Mouse (Mus musculus) spleen, postnatal 36 days (tissue): ENCODE data around the gene Fbxw5.
A peak's percentile ranks its signal among the peaks of the same experiment; 100 is the strongest.
"Not testable (repeated sequence)": the region's sequence is repeated elsewhere in the genome, so short reads cannot be mapped to it uniquely, and the experiment has no call there.

ENCODE experiments used
- DNase-seq, 2 experiments: peaks; one replicate each; pipeline ENCODE4 v3.0.0; 2022; ENCODE audit warnings: low spot score in 2 of 2, mixed read lengths in 1 of 2

Fbxw5 gene

DNA sequence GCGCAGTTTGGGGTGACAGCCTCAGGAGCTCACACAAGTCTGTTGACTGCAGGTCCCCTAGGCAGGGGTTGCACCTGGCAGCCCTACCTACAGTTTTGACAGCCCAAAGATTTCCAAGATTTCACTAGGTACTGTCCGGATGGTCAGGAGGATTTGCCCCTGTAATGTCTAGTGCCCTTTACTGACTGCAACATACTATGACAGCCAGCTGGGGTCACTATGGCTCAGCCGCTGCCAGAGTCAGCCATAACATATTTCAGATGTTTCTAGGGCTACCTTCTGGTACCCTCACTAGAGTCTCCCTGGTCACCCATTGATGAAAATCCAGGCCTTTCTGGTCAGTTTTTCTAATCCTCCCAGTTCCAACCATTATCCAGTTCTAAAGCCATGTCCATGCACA, 9.4 kb downstream of the Fbxw5 start:
- DNase-seq: no peak

DNA sequence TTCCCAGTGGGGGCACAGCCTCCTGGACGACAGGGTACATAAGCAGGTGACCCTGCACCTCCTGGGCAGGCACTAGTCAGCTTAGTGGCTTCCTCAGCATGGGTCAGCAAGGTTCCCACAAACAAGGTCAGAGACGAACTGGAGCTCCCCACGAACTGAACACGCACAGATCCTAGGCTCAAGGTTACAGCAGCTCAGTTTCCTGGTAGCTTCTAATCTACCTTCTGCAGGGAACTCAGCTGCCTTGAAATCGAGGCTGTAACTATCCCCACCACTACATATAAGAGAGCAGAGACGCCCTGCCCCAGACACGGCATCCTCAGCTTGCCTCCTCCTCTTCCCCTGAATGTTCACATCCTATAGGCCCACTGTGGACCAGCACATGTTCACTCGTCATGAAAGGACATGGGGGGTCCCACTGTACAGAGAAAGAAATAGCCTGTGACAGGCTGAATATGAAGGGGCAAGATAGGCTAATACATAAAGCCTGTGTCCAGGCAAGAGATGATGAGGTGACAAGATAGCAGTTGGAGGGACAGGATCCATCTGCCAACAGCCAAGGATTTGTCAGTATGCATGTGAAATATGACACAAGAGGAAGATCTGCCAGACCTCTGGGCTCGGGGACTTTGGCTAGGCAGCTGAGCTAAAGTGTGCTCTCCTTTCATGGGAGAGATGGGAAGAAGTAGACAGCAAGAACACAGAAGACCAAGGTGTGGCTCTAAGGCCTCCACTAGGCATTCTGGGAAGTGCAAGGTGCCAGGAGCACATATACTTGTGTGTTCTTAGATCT, 26.2 kb downstream of the Fbxw5 start:
- no peak for DNase-seq

DNA sequence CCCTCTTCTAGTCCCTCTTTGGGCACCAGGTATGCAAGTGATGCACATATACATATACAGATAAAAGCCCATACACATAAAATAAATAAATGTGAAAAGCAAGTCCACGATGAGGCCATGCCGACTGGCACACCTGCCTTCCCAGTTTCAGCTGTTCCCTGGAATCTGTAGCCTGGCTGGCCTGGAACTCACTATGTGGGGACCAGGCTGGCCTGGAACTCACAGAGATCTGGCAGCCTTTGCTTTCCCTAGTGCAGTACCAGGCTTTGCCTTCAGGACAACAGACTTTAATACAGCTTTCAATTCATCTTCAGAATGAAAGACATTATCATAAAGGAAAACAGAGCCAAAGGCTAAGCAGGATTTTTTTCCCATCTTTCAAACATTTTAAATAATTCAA, 33.2 kb downstream of the Fbxw5 start:
- no peak for DNase-seq

DNA sequence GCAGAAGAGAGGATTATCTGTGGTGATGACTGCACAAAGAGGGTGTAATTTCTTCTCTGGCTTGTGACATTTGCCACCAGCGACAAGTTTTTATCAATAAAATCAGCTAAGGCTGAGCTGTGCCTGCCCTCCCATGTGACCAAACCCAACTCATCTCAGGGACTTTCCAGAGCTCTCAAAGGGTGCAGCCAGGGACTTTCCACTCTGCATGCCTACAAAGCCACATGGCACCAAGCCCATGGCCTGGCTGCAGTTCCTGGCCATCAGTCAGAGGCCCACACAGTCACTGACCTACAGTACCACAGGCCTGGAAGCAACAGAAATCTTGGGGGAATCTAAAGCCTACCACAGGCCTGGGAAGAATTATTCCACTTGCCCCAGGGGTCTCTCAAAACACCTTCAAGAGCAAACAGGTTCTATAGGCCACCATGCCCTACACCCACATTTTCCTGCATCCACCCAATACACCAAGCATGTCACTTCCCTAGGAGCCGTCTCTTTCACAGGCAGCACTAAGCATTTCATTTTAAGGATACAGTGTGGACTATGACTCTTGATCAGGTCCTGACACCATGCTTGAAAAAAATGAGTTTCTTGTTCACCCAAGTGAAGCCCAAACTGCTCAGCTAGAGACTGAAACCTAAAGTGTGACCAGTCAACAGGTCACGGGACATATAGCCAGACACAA, 33.8 kb downstream of the Fbxw5 start:
- peak; percentile 83 to 85 for DNase-seq

DNA sequence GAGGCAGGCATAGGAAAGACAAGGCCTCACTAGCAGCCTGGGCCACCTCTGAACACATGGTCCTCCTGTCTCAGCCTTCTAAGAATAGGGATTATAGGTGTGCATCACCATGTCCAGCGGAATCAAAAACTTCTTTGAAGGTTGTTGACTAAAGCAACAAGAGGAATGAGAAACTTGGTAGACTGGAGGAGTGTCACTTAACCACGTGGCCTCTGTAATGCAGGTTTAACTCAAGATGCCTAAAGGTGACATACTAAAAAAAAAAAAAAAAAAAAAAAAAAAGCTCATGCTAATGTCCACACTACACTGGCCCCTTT, 34.3 kb downstream of the Fbxw5 start:
- DNase-seq: no peak

DNA sequence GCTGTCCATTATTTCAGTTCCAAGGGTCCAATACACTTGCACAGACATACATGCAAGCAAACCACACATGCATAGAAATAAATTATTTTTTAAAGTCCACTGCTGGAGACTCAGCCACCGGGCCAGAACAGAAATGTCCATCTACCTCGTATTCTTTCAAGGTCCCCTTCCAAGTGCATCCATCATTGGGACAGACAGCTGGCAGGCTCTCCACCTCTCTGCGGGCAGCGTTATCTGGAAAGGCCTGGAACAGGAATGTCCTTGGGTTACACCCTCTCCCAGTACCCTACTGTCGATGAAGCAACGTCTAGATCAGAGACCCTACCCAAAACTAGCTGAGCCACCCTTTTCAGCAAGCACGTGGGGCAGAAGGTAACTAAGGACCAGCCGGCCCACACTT, 36.0 kb downstream of the Fbxw5 start:
- DNase-seq: no peak

DNA sequence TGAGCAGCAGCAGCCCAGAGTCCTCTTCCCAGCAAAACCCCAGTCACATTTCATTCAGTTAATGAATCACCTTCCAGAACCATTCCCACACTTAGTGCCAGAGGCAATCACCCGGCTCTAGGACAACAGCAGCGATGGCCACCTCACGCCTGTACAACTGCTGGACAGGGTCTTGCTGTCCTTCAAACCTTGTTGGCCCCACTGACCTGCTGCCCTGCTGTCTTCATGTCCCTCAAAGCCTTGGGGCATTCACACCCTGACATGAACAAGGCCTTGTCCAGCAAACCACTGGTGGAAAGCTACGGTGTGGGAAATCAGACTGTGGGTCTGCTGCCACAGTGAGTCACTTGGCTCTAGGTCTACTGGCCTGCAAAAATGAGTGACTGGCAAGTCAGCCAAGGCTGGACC, 40.0 kb downstream of the Fbxw5 start:
- no peak for DNase-seq

DNA sequence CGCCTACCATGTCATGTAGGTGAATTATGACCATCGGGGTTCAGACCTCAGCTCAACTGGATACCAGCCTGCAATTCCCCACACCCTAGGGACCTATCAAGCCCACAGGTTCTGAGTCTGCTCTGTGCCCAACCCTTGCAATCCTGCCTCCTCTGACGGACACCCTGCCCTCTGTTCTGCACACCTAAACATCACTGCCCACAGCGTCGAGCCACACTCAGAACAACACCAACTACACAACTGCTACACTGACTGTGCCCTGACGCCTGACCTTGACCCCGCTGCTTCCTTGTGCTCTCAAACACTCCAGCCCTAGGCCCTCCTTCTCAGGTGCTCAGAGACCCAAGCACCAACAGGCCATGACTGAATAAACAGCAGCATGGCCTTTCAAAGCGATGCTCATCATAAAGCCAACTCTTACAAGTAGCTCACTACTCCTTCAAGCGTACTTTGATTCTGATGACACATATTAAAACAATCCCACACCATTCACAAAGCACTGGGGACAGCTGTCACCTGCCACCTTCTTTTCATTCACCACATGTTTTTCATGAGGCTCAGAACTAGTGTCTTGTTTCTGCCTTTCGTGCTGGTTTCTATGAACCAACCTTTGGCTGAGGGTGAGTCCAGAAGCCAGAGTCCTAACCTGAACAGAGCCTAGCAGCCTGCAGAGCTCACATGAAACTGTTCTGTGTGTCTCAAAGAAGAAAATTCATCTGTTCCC, 41.3 kb downstream of the Fbxw5 start:
- no peak for DNase-seq

DNA sequence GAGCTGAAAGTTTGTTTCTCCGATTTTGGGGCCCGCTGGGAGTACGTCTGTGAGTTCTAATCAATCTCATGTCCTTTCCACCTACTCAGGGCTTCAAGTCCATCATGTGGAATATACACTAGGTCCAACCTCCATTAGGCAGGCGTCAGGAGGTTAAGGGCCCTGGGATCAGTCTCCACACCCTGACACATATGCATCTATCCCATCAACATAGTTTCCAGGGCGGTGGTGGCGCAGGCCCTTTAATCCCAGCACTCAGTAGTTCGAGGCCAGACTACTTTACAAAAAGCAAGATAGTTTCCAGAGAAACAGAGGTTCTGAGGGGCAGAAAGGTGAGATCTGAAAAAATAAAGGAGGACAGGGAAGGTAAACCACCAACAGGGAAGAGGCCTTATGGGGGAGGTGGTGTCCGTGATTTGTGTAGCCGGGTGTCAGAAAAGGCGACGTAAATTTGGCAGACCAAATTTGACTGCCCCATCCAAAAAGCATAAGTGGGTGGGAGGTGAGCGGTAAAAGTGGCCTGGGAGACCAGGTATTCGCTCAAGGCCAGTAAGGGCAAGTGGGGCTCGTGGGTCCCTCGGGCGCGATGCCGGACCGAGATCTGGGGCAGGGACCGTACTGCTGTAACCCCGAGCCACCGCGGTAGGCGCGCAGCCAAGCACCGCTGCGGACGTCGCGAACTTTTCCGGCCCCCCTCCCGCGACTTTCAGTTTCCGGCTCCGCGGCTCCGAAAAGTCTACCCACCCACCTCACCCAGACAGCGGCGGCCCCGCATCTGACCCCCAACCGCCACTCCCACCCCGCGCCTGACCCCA, 45.7 kb downstream of the Fbxw5 start:
- no peak for DNase-seq

DNA sequence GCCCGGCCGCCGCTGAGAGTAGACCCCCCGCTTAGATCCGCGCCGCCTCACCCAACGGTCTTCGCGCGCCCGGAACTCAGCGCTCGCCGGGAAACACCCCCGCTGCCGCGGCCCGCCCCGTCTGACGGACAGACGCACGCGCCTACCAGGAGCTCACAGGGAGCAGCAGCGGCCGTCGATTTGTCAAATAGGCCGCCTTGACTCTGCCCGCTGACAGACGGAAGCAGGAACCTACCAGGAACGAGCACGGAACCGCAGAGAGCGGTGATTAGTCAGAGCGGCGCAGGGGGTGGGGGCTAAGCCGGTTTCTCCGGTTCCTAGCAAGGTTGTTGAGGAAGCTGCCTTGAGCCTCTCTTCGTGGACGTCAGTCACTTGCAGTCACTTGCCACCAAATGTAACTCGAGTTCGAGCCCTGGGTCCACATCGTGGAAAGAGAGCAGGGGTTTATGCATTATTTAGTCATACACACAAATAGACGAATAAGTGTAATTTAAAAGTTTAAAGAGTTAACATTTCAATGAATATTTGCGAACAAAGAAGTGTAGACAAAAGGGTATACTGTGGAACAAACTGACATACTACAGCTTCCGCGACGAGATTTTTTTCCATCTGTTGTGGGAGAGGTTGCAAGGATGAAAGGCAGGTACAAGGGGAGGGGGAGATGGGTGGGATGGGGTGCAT, 46.4 kb downstream of the Fbxw5 start, which contains the start of gene Traf2:
TSS of gene Traf2 (minus strand) at position 130 of the 681 bp plus-strand sequence.
- DNase-seq: peak; percentile 99

DNA sequence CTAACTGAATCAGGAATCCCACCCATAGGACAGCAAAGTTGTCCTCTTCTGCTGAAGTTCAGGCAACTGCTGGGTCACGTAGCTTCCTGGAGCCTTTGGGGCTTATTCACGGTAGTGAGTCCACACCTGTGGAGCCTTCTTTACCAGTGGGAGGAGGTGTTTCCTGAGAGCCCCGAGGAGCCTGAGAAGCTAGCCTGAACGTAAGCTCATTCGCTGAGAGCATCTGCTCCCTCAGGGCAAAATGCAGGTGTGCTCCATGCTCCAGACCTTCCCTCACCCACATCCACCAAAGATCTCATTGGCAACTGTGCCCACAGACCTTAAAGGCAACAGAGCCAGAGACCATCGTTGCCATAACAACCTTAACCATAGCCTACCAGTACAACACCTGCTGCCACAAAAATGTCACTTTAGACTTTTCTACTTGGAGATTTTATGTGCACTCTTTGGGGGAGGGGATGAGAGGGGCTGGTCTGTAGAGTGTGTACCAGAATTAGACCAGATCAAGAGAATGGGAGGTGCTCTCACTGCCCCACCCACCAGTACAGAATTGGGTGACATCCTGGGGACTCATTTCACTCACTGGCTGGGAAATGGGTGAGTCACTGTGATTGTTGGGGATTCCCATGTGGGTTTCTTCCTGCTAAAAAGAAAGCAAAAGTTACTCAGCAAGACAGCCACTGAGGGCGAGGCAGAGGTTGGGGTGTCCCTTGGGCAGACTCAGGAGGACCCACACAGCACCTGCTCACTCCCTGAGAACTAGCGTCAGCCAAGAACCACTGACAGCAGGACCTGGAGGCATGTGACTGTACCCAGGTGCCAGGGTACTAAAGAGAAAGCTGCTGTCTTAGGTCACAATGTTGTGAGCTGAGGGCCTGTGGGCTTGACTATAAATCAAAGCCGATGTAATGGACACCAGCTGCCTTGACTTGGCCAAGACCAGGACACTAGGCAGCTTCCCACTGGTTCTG, 48.8 kb downstream of the Fbxw5 start:
- peak; percentile 55 to 66 for DNase-seq

DNA sequence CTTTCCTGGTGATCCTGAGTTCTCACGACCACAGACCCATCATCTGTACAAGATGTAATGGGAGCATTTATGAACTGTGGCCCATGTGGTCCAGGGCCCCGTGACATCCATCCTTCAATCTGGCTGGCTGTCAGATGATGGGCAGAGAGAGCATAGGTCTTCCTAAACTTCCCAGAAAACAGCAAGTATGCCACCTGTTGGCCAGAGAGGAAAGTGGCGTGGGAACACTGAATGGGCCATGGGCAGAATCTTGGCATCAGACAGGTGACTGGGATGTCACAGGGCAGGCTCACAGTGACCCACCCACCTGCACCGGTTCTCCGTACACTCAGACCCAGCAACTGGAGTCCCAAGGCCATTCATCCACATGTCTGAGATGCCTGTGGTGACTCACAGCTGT, 50.6 kb downstream of the Fbxw5 start:
- peak; percentile 35 to 52 for DNase-seq

DNA sequence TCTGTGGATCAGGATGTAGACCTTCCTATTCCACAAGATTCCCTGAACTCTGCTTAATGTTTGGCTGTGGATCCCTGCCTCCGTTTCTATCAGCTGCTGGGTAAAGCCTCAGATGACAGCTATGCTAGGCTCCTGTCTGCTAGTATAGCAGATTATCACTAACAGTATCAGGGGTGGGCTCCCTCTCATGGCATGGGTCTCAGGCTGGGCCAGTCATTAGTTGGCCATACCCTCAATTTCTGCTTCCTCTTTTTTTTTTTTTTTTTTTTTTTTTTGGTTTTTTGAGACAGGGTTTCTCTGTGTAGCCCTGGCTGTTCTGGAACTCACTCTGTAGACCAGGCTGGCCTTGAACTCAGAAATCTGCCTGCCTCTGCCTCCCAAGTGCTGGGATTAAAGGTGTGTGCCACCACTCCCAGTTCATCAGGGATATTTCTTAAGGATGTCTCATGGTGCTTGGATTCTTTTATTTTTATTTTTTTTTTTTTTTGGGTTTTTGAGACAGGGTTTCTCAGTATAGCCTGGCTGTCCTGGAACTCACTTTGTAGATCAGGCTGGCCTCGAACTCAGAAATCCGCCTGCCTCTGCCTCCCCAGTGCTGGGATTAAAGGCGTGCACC, 52.7 kb downstream of the Fbxw5 start:
- not testable (repeated sequence) for DNase-seq
